Mouse (Mus musculus) heart, embryonic 16.5 days (tissue): ENCODE measurements around the gene Nfatc2. TPM values are rescaled to one million over a fixed set of nuclear protein-coding genes. Genes with fewer than 3 reads are reported as not detected.

ENCODE experiments used
- ATAC-seq: fragments of 200-750 bp; cut with Nextera tagmentation; replicated peaks from 2 replicates; pipeline ENCODE4 v1.8.0; 2017; ENCODE audit warnings: moderate number of reproducible peaks; ENCODE audit not compliant: insufficient read depth, low FRiP score; ENCODE audit errors: extremely low read depth
- H3K27ac ChIP-seq: fragments of 300-500 bp; sonication (generic); 2 replicates; pipeline ENCODE4 v1.5.1; 2014; ENCODE audit warnings: mild to moderate bottlenecking, low read length, control low read depth, moderate library complexity
- H3K27me3 ChIP-seq: fragments of 300-500 bp; sonication (generic); 2 replicates; pipeline ENCODE4 v1.6.1; 2014; ENCODE audit warnings: low read length, mixed read lengths; ENCODE audit not compliant: control insufficient read depth, insufficient read depth
- H3K36me3 ChIP-seq: fragments of 300-500 bp; sonication (generic); 2 replicates; pipeline ENCODE4 v1.6.1; 2014; ENCODE audit not compliant: control insufficient read depth, insufficient read depth
- H3K4me1 ChIP-seq: fragments of 300-500 bp; sonication (generic); 2 replicates; pipeline ENCODE4 v1.6.1; 2014; ENCODE audit warnings: low read length, mixed read lengths; ENCODE audit not compliant: control insufficient read depth, insufficient read depth
- H3K4me2 ChIP-seq: fragments of 300-500 bp; sonication (generic); 2 replicates; pipeline ENCODE4 v1.6.1; 2014; ENCODE audit warnings: low read depth, mild to moderate bottlenecking, control low read depth, low read length
- H3K4me3 ChIP-seq: fragments of 300-500 bp; sonication (generic); 2 replicates; pipeline ENCODE4 v1.5.1; 2014; ENCODE audit warnings: mild to moderate bottlenecking, control low read depth, low read length
- H3K9ac ChIP-seq: fragments of 300-500 bp; sonication (generic); 2 replicates; pipeline ENCODE4 v1.6.1; 2014; ENCODE audit warnings: low read length, control low read depth
- H3K9me3 ChIP-seq: fragments of 300-500 bp; sonication (generic); replicated peaks from 2 replicates; pipeline ENCODE4 v1.6.1; 2016; ENCODE audit warnings: low read length; ENCODE audit not compliant: control insufficient read depth
- WGBS: fragments of 180-500 bp; shearing (Covaris S2); extraction: QIAGEN DNeasy Blood & Tissue Kit; methylation state at CpG from one replicate; pipeline ENCODE4 v1.1.7; 2014; 5-methylcytosine and 5-hydroxymethylcytosine counted together
- polyA plus RNA-seq: library from polyadenylated mRNA; unstranded; fragments of >200 nt; fragmentation: Nextera tagmentation; extraction: Ambion mirVana; gene quantifications from 2 replicates; pipeline ENCODE4 v1.2.1, GENCODE M21; 2015

Gene Nfatc2
- polyA plus RNA-seq, 1 experiment from 2014 or later, result 10.0 TPM

GRCm38 (mm10) chr2:168614170-168614872 is 12.9 kb upstream of the Nfatc2 start:
- Histone ChIP-seq H3K9me3 (no peaks in the 10 kb centered on the region), H3K4me2 (no peak overlapping the region), H3K4me3 (no peak overlapping the region), H3K4me1 (peaks cover 37% of the 10 kb centered on the region), H3K36me3 (no peaks in the 10 kb centered on the region), H3K27me3 (no peaks in the 10 kb centered on the region), H3K27ac (peak overlapping the region; percentile 56), H3K9ac (no peak overlapping the region)
- 57% methylated on average over 18 of the region's 18 CpGs for whole genome bisulfite sequencing
- ATAC-seq, result peak; percentile 59

DNA sequence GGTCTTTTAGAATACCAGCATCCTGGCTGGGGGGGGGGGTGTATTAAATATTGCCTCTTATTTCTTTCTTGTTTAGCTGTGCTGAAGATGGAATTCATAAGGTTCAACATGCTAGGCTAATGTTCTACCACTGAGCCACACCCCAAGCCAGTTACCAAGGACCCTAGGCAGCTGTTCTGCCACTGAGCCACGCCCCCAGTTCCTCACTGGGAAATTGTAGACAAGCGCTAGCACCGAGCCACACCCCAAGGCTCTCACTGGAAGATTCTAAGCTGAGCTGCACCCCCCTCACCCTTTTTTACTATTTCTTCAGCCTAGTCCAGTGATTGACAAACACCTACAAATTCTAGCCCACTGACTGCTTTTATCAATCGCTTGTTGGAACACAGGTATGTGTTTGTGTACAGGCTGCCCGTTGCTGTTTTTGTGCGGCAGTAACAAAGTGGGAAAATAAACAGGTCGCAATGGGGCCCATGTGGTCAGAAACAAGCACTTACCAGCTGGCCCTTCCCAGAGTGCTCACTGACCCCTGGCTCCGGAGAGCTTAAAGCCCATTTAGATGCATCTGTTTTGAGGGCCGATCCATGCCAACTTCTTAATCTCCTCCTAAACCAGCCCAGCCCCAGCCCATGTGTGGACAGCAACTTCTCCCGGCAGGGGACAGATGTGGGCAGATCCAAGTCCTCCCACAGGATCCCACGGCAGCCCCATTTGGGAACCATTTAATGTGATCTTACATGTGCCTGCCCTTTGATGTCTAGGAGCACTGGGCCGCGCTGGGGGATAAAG is 11.8 kb upstream of the Nfatc2 start:
- WGBS, result 61% methylated on average over 13 of the region's 13 CpGs
- Histone ChIP-seq H3K4me2 (no peak overlapping the region), H3K36me3 (no peaks in the 10 kb centered on the region), H3K9me3 (no peaks in the 10 kb centered on the region), H3K27me3 (no peaks in the 10 kb centered on the region), H3K27ac (no peak overlapping the region), H3K4me1 (peaks cover 47% of the 10 kb centered on the region), H3K4me3 (no peak overlapping the region), H3K9ac (no peak overlapping the region)
- ATAC-seq, result no peak

- Histone ChIP-seq H3K27me3 (no peaks in the 10 kb centered on the region), H3K4me1 (peaks cover 64% of the 10 kb centered on the region), H3K9ac (0 out of 2 replicates have a peak overlapping the region, but pooled peaks have one; percentile 5), H3K36me3 (no peaks in the 10 kb centered on the region), H3K9me3 (no peaks in the 10 kb centered on the region), H3K27ac (peak overlapping the region; percentile 52), H3K4me2 (no peak overlapping the region), H3K4me3 (no peak overlapping the region)
- WGBS, result 60% methylated on average over 3 of the region's 3 CpGs
- ATAC-seq, result peak; percentile 38
Observed at GRCm38 (mm10) chr2:168610941-168611340, 9.5 kb upstream of the Nfatc2 start.

GRCm38 (mm10) chr2:168609653-168610248 is 8.3 kb upstream of the Nfatc2 start:
- Histone ChIP-seq H3K27ac (no peak overlapping the region), H3K27me3 (no peaks in the 10 kb centered on the region), H3K4me1 (peaks cover 64% of the 10 kb centered on the region)

DNA sequence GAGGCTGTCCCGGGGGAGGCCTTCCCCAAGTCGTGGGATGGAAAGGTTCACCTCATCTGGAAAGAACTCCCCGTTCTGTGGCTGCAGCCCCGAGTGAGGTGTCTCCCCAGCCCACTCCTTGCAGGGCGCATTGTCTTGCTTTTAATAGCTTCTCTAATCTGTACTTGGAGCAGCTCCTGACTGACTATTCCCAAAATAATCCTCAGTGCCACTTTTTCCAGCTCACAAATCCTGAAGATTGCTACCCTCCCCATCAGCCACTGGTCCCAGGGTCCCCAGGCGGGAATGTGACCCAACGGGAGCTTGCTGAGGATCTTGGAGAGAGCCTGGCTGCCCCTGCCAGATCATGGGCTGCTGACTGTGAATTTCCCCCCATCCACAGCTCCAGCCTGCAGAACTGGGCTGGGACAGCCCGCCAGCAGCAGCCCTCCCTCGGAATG is 6.7 kb upstream of the Nfatc2 start:
- WGBS, result 24% methylated on average over 9 of the region's 9 CpGs
- H3K27ac ChIP-seq, result peak overlapping the region; percentile 94
- no peaks in the 10 kb centered on the region for H3K36me3 ChIP-seq
- no peaks in the 10 kb centered on the region for H3K27me3 ChIP-seq
- no peaks in the 10 kb centered on the region for H3K9me3 ChIP-seq
- peak overlapping the region; percentile 68 for H3K9ac ChIP-seq
- peak; percentile 18 for ATAC-seq
- H3K4me1 ChIP-seq, result peaks cover 61% of the 10 kb centered on the region
- H3K4me3 ChIP-seq, result no peak overlapping the region
- peak overlapping the region; percentile 35 for H3K4me2 ChIP-seq

More at GRCm38 (mm10) chr2:168609653-168610248, 8.3 kb upstream of the Nfatc2 start:
- no peak overlapping the region for H3K9ac ChIP-seq
- H3K4me2 ChIP-seq, result no peak overlapping the region
- H3K9me3 ChIP-seq, result no peaks in the 10 kb centered on the region
- no peak for ATAC-seq
- no peaks in the 10 kb centered on the region for H3K36me3 ChIP-seq
- 74% methylated on average over 6 of the region's 6 CpGs for WGBS
- no peak overlapping the region for H3K4me3 ChIP-seq

DNA sequence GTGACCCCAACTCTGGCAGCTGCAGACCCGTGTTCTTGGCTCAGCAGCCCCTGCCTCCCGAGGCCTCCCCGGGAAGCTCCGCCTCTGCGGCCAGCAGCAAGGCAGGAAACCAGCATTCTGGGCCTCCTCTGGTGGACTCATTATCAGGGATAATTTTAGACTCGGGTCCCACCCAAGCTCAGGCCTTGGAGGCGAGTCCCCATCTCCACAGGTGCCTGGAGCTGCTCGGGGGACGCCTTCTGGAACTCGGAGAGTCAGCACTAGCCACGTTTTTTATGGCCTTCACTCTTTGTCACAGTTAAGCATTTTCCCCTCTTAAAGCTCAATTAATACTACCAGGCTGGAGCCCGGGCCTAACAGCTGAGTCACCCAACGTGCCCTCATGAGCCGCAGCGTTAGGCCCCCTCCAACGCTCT is 3.2 kb upstream of the Nfatc2 start:
- Histone ChIP-seq H3K27ac (peak overlapping the region; percentile 77), H3K4me1 (peaks cover 60% of the 10 kb centered on the region), H3K27me3 (peaks cover 5% of the 10 kb centered on the region), H3K4me3 (no peak overlapping the region), H3K9me3 (no peaks in the 10 kb centered on the region), H3K36me3 (no peaks in the 10 kb centered on the region), H3K9ac (peak overlapping the region; percentile 45; the same call in 1 of the 2 replicates), H3K4me2 (peak overlapping the region; percentile 6; the same call in 1 of the 2 replicates)
- peak; percentile 49 for ATAC-seq
- WGBS, result 12% methylated on average over 16 of the region's 16 CpGs

DNA sequence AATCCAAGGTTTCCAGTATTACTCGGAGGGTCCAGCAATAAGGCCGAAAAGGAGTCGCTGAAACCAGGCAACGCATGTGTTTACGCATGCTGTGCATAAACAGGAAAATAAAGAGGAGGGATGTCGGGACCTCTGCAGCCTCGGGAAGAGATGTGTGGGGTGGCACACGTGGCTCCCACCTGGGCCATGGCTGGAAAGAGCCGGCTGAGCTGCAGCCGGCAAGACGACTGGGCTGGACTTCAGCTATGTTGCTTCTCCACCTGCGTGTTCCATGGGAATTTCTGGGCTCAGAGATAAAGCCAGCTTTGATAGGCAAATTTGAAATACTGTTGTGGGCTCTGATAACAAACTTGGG is 907 bp upstream of the Nfatc2 start:
- Histone ChIP-seq H3K4me1 (peaks cover 37% of the 10 kb centered on the region), H3K4me3 (no peak overlapping the region), H3K4me2 (no peak overlapping the region), H3K9me3 (no peaks in the 10 kb centered on the region), H3K27ac (no peak overlapping the region), H3K9ac (no peak overlapping the region), H3K27me3 (peaks cover 12% of the 10 kb centered on the region), H3K36me3 (no peaks in the 10 kb centered on the region)
- 32% methylated on average over 12 of the region's 12 CpGs for WGBS
- ATAC-seq, result no peak

GRCm38 (mm10) chr2:168600750-168601490 is 537 bp downstream of the Nfatc2 start:
- Histone ChIP-seq H3K4me1 (peaks cover 30% of the 10 kb centered on the region), H3K4me2 (peak overlapping the region; percentile 87), H3K4me3 (peak overlapping the region; percentile 60), H3K9me3 (no peaks in the 10 kb centered on the region), H3K27ac (peak overlapping the region; percentile 40; the same call in 1 of the 2 replicates), H3K36me3 (no peaks in the 10 kb centered on the region), H3K9ac (peak overlapping the region; percentile 72), H3K27me3 (peaks cover 12% of the 10 kb centered on the region)
- WGBS, result 3% methylated on average over 32 of the region's 32 CpGs
- ATAC-seq, result peak; percentile 3; the same call in 1 of the 2 replicates
